Mouse (Mus musculus): ENCODE results near the gene Btf3. TPM values are rescaled to one million over a fixed set of nuclear protein-coding genes. Genes with fewer than 3 reads are reported as not detected.
A peak's percentile ranks its signal among the peaks of the same experiment; 100 is the strongest.

Btf3 gene
- polyA plus RNA-seq, 1 experiment: 100 TPM

DNA sequence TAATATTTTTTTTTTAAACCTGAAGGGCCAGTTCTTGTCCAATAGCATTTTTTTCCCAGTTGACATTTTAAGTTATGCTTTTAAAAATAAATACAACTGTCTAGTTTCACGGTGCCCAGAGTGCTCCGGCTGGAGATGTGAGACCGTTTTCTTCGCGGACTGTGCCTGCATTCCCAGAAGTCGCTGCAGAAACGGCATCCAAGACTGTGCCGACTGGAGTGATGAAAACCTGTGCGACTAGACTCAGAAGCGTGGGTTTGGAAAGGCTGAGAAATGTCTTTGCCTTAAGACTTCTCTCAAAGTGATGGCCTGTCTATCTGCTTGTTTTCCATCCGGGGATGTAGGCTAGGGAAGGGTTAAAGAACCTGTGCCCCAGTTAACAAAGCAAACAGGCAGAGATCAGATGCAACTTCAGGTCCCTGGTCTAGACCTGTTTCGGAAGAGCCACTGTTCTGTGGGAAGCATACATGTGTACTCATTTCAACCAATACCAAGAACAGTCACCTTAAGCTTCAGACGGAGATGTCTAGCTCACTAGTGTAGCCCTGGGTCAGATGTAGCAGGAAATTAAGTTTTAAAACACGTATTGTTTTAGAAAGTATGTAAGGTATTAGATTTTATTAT is 9.8 kb downstream of the Btf3 start:
- no peak for TF ChIP-seq GATA1 (IDR thresholded peaks at IDR 0.05; ENCODE audit: low read length)

- no peak for TF ChIP-seq GATA1 (IDR thresholded peaks at IDR 0.05; ENCODE audit: low read length)
Measured at GRCm38 (mm10) chr13:98306393-98306792, 10.4 kb downstream of the Btf3 start.

GRCm38 (mm10) chr13:98305257-98305656 is 11.5 kb downstream of the Btf3 start:
- TF ChIP-seq GATA1 (IDR thresholded peaks at IDR 0.05; ENCODE audit: low read length): no peak

DNA sequence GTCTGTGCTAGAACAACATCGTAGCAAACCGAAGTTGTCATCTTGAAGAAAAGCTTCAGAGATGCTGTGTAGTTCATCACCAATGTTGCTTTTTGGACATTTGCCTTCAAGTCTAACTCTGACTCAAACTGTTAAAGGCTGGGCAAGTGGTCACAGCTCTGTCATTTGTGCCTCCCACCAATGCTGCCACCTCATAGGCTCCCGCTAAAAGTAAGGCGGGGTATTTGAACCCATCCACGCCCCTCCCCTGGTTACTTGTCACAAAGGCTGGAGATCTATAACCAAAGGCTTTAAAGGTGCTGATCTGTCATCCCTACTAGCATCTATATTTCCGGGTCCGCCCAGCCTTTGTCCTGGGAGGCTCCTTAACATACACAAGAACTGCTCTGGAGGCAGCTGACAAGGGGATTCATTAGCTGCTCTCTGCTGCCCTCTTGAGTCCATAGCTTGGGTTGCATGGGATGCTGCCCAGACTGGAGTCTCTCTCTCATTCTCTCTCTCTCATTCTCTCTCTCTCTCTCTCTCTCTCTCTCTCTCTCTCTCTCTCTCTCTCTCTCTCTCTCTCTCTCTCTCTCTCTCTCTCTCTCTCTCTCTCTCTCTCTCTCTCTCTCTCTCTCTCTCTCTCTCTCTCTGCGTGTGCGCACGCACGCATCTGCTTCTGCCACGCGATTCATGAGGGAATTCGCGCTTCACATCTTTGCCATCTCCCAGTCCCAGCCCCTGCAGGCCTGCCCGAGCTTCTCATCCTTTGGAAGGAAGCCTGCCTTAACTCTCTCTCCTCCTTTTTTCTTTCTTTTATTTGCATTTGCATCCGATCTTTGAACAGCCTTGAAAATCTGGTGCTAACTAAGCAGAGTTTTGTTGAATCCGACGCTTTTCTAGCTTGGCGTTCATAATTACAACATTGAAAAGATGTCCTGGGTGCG is 17.7 kb downstream of the Btf3 start:
- TF ChIP-seq GATA1 (IDR thresholded peaks at IDR 0.05; ENCODE audit: low read length): no peak

DNA sequence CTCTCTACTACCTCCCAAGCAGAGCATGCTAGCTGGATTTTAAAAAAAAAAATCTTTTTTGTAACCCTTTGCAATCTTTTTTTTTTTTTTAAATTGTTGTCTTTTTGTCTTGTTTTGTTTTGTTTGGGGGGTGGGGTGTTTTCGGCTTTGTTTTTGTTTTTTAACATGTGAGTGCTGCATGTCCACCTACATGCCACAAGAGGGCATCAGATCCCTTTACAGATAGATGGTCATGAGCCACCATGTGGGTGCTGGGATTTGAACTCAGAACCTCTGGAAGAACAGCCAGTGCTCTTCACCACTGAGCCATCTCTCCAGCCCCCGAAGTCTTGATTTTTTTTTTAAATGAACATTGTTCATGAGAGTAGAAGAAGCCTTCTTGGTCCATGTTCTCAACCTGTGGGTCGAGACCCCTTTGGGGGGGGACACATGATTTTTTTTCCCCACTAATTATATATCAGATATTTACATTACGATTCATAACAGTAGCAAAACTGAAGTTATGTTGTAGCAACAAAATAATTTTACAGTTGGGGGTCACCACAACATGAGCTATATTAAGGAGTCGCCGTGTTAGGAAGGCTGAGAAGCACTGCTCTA is 18.8 kb downstream of the Btf3 start:
- no peak for TF ChIP-seq GATA1 (IDR thresholded peaks at IDR 0.05; ENCODE audit: low read length)

GRCm38 (mm10) chr13:98296072-98296471 is 20.7 kb downstream of the Btf3 start:
- no peak for TF ChIP-seq GATA1 (IDR thresholded peaks at IDR 0.05; ENCODE audit: low read length)

DNA sequence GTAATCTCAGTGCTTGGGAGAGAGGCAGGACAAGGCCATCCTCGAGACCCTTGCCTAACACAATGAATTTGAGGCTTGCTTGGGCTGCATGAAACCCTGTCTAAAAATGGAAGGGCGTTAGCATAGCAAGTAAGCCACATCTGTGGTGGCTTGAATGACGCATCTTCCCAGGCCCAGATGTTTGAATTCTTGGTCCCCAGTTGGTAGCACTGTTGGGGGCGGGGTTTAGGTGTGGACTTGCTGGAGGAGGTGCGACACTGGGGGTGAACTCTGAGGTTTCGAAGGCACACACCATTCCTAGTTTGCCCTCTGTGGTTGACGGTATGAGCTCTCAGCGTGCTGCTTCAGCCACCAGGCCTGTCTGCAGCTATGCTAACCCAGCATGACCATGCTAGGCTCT is 25.1 kb downstream of the Btf3 start:
- TF ChIP-seq GATA1 (IDR thresholded peaks at IDR 0.05; ENCODE audit: low read length): no peak

DNA sequence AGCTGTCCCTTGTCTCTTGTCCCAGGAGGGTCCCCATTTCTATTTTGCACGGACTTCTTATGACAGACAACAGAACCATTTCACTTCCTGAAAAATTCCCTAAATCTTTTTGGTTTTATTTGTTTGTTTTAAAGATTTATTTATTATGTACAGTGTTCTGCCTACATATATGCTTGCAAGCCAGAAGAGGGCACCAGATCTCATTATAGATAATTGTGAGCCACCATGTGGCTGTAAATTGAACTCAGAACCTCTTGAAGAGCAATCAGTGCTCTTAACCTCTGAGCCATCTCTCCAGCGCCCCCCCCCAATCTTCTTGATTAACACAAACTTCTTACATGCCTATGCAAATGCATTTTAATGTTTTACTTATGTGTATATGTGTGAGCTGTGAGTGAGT is 26.1 kb downstream of the Btf3 start:
- TF ChIP-seq GATA1 (IDR thresholded peaks at IDR 0.05; ENCODE audit: low read length): no peak

- no peak for TF ChIP-seq GATA1 (IDR thresholded peaks at IDR 0.05; ENCODE audit: low read length)
Measured at GRCm38 (mm10) chr13:98280990-98281650, 35.7 kb downstream of the Btf3 start.

DNA sequence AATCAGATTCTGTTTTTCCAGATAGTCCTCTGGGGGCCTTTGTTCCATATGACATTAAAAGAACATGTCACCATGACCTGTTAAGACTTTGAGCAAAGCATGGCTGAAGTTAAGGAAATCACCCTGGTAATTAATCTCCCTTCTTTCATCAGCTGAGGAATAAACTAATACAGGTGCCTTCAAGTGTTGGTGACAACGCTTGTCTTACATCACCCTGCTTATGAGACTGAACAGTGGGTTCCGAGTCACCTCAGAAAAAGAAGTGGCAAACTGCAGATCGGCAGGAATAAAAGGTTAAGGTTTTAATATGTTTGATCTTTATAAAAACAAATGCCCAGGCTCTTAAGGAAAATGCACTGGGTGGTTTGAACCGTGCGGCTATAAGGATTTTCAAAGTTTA is 37.1 kb downstream of the Btf3 start, which contains the start of gene Gm21976:
Gene Gm21976 (plus strand): TSS at position 202 of the 400 bp plus-strand sequence.
- no peak for TF ChIP-seq GATA1 (IDR thresholded peaks at IDR 0.05; ENCODE audit: low read length)

- TF ChIP-seq GATA1 (IDR thresholded peaks at IDR 0.05; ENCODE audit: low read length): no peak
Measured at GRCm38 (mm10) chr13:98277501-98277900, 39.3 kb downstream of the Btf3 start.

DNA sequence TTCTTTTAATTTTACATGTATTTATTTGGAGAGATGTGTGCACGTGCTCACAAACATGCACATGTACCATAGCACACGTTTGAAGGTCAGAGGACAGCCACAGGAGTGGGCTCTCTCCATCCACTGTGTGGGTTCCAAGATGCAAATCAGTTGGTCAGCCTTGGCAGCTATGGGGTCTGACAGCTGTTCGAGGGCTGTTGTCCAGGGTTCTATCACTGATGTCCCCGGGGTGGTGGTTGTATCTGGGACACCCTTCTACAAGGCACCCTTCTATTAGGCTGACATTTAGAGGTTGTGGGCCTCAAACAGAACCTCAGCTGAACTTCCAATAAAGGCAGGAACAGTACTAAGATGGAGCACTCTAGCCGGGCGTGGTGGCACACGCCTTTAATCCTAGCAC is 40.6 kb downstream of the Btf3 start:
- no peak for TF ChIP-seq GATA1 (IDR thresholded peaks at IDR 0.05; ENCODE audit: low read length)

DNA sequence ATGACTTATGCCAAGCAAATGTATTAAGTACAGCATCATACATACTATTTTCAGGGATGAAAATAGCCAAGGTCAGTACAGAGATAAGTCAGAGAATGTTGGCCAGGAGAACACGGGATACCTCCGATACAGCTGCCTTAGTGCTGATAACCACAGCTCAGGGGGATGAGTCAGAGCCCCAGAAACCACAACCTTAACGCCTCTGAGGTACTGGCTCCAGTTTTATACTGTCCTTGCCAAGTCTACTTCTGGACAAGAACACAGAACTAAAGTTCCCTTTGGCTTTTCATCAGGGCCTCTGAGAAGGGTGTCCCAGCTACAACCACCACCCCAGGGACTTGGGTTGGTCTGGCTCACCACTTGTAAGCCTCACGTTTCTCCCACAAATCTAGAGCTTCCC is 41.2 kb downstream of the Btf3 start:
- peak; percentile 55 for TF ChIP-seq GATA1 (IDR thresholded peaks at IDR 0.05; ENCODE audit: low read length)

DNA sequence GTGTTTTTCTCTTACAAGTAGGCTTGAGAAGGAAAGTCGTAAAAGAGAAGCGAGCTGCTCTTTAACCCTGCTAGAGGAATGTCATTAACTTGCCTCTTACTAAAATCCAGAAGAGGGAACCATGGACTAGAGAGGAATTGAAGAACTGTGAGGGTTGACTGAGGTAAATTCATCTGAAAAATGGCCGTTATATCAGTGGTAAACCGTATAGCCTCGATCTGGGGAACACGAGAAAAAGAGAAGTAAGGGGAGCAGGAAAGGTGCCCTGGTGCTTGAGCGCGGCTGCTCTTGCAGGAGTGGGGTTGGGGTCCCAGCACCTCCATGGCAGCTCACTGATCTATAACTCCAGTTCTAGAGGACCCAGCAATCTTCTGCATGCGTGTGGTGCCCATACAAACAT is 42.8 kb downstream of the Btf3 start:
- TF ChIP-seq GATA1 (IDR thresholded peaks at IDR 0.05; ENCODE audit: low read length): no peak

DNA sequence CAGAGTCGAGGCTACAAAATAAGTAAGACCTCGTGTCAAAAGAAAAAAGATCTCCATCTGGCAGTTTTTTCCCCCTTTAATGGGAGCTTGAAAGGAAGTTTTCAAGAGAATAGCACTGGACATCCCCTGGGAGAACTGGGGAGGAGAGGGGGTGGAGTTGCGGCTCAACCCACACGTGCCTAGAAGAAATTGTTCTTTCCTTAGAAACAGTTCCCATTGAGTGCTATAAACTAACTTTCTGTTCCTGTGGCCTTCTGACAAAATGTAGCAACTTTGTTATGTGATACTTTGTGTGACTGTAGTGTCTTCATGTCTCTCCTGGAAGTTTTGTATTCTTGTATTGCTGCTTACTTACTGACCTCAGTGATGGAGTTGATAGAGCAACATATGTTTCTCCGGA is 52.7 kb downstream of the Btf3 start:
- no peak for TF ChIP-seq GATA1 (IDR thresholded peaks at IDR 0.05; ENCODE audit: low read length)

- TF ChIP-seq GATA1 (IDR thresholded peaks at IDR 0.05; ENCODE audit: low read length): peak; percentile 39
Measured at GRCm38 (mm10) chr13:98263458-98263987, 53.3 kb downstream of the Btf3 start.

Measured in G1E-ER4 (cell line).